Mouse (Mus musculus) CH12F3 (cell line): ENCODE results near the gene Tas2r135.

Experiments used
- in situ Hi-C: fragments of 300-500 bp; cut with MboI; formaldehyde crosslinking; loops from 2 replicates; pipeline ENCODE4 v1.14.3; 2020; ENCODE audit warnings: low sequenced_read_pairs

The Tas2r135 gene

GRCm38 (mm10) chr6:42373669-42374430 is 31.4 kb upstream of the Tas2r135 start:
- in situ Hi-C loops: no loop called here

- in situ Hi-C loops: no loop called here
Measured at GRCm38 (mm10) chr6:42374701-42375100, 30.5 kb upstream of the Tas2r135 start.

GRCm38 (mm10) chr6:42375131-42375530 is 30.1 kb upstream of the Tas2r135 start:
- in situ Hi-C loops: no loop called here

GRCm38 (mm10) chr6:42376016-42376415 is 29.2 kb upstream of the Tas2r135 start:
- in situ Hi-C loops: no loop called here

DNA sequence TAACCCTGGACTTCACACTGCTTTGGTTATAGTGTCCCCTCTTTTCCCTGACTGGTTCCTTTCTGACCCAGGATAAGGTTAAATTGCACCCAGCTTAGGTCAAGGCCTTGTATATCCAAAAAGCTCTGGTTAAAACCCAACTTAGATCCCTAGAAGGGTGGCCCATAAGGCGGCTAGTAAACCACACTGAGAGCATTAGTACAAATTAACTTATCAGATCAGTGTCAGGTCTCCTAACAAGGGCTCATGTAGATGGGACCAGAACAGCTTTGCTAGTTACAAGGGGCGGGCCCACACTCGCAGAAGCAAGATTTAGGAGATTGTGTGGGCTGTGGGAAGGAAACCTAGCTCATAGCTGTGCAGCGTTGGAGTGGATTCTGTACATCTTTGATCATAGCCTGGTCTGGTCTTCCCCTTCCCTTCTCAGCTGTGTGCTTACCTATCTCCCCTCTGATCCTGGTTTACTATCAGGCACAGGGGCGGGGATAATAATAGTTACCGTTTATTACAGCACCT is 28.7 kb upstream of the Tas2r135 start:
- in situ Hi-C loops: no loop called here

- in situ Hi-C loops: no loop called here
Measured at GRCm38 (mm10) chr6:42377280-42377679, 28.0 kb upstream of the Tas2r135 start.

- in situ Hi-C loops: no loop called here
Measured at GRCm38 (mm10) chr6:42379551-42379950, 25.7 kb upstream of the Tas2r135 start.

DNA sequence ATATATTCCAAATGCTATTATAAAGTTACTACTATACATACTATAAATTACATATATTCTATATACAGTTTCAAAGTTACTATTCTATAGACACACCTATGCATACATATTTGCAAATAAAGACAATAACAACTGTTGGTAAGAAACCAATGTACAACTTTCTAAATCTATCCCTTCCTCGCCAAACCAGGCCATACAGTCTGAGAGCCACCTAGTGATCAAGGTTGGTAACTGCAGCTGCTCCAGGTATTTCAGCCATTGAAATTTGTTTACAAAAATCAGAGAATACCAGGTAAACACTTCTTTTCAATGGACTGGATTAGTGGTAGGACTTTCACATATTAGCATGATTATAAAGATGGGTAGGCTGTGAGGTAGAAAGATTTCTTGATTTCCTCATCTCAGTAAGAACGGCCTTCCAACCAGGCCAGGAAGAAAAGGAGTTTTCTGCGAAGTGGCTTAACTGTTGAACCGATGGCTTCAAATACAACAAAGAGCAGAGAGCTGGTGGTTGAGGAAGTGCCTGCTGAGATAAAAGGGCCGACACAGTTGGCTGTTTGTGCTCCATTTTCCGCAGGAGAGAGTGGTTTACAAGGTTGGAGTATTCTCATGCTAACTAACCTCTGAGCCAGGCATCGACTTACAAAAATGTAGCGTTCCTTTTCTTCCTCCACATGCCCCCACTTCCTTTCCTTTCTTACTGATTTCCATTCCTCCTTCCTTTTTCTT is 24.7 kb upstream of the Tas2r135 start:
- in situ Hi-C loops: no loop called here

- in situ Hi-C loops: no loop called here
Measured at GRCm38 (mm10) chr6:42381221-42381620, 24.0 kb upstream of the Tas2r135 start.

- in situ Hi-C loops: no loop called here
Measured at GRCm38 (mm10) chr6:42381916-42382381, 23.3 kb upstream of the Tas2r135 start.

- in situ Hi-C loops: no loop called here
Measured at GRCm38 (mm10) chr6:42383360-42383759, 21.9 kb upstream of the Tas2r135 start.

GRCm38 (mm10) chr6:42385635-42386034 is 19.6 kb upstream of the Tas2r135 start:
- in situ Hi-C loops: no loop called here

GRCm38 (mm10) chr6:42391796-42392330 is 13.4 kb upstream of the Tas2r135 start:
- in situ Hi-C loops: no loop called here

DNA sequence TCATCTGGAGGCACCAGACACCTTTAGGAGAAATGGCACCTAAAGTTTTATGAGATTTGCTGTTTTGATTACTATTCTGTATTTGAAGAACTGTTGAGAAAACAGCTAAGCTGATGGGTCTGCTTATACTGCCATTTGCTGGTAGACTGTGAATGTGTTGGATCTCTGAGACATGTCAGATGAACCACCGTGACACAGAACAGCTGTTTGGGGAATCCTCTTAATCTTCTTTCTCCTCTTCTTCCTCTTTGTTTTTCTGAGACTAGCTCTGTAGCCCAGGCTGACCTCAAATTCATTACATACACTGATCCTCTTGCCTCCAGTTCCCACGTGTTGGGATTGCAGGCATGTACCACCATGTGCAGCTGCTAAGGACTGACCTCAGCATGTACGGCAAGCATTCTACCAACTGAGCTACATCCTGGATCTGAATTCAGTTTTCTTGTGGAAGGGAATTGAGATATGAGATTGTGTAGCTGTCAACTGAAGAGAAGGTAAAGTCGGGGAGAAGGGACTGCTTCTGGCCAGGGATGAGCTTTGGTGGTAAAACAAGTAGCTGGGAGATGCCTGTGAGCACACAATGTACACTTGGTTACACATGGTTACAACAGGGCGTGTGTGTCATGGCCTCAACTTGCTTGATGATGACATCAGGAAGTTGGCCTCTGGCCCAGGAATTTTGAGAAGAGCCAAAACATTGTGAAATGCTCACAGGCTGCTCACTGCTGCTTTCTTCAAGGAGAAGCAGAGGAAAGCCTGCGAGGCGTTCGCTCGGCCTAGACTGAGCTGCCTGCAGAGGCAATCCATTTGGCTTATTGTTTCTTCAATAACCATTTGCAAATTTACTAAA is 9.0 kb upstream of the Tas2r135 start:
- in situ Hi-C loops: no loop called here

- in situ Hi-C loops: no loop called here
Measured at GRCm38 (mm10) chr6:42397041-42397657, 8.1 kb upstream of the Tas2r135 start.

GRCm38 (mm10) chr6:42398285-42398684 is 6.9 kb upstream of the Tas2r135 start:
- in situ Hi-C loops: no loop called here

- in situ Hi-C loops: no loop called here
Measured at GRCm38 (mm10) chr6:42398998-42399397, 6.2 kb upstream of the Tas2r135 start.

- in situ Hi-C loops: no loop called here
Measured at GRCm38 (mm10) chr6:42399938-42400337, 5.3 kb upstream of the Tas2r135 start, which contains the start of gene Tas2r143. TSS of gene Tas2r143 (plus strand) at chr6:42400238.

DNA sequence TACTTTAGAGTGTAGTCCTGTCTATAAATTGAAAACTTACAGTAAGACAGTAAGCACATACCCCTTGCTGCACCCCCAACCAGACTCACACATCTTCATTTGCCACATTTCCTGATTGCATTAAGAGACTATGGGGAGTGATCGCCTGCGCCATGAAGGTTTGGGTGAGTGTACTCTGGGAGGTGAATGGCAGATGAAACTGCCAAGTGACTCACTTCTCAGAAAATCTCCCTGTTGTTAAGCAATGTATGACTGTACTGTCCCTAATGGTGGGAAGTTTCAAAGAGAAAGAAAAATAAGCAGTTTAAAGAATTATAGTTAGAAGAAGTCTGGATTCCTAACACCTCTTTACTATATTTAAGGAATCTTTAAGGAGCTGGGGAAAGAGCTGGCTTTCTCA is 14.2 kb downstream of the Tas2r135 start:
- in situ Hi-C loops: no loop called here

DNA sequence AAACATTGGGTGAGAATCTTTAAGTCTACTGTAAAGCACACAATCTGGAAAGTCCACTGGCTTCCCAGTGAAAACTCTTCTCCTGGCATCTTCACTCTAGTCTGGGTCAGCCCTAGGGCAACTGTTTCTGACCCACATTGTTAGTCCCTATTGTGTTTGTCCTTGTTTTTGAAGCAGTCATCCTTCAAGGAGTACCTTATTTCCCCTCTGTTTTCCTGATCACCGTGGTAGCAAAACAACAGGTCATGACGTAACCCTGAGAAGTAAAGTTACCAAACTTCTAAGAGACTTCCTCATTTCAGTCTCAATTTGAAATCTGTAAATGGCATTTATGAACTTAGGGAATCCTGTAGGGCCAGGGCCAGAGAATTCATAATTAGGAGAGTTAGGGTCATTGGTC is 16.2 kb downstream of the Tas2r135 start:
- in situ Hi-C loops: no loop called here
